Mouse (Mus musculus) bone marrow macrophage, adult 2 months (primary cell): ENCODE results near the gene Sacm1l.

Source experiments
- CTCF ChIP-seq: IDR thresholded peaks from 2 replicates; pipeline ENCODE4 v1.5.1; 2012; ENCODE audit warnings: low read depth, mild to moderate bottlenecking, low read length, moderate library complexity
- POLR2A ChIP-seq: IDR thresholded peaks from 2 replicates; pipeline ENCODE4 v1.6.1; 2012; ENCODE audit warnings: mild to moderate bottlenecking, low read depth, low read length, borderline replicate concordance

DNA sequence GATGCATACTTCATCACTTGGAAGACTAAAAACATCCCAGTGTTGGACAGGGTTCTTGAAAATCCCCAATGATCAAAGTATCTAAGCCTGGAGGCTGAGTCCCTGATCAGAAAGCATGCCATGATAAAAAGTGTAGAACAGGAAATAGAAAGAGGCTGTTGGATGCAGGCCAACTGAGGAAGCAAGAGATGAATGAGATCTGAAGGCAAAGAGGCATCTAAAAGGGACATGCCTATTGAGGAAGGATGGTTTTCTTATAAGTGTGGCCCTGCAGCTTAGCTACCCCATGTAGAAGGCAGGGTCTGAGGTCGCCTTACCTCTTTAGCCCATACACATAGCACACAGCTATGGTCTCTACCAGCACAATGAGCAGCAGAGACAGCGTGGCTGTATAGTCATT is 67.4 kb downstream of the Sacm1l start:
- TF ChIP-seq POLR2A (no peak), CTCF (no peak)
